Mouse (Mus musculus): Measurements from ENCODE around the gene Nme6. TPM values are rescaled to one million over a fixed set of nuclear protein-coding genes. Genes with fewer than 3 reads are reported as not detected.

Nme6 gene
- polyA plus RNA-seq, 1 experiment from 2014 or later = 58.1 TPM

DNA sequence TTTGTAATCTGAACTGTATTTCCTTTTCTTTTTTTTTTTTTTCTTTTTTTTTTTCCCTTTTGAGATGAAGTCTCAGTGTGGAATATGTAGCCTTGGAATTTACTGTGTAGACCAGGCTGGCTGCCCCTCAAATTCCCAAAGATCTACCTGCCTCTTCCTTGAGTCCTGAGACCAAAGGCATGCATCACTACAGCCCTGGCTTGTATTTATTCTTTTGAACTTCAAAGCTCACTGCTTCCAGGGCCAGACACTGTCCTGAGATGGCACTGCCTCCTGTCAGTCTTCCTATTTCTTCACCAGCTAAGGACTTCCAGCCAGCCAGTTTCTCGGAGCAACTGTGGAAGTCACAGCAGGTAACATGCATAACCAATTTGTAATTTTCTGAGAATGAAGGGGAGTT lies 20.6 kb upstream of the Nme6 start, which contains the start of gene Spink8:
TSS of gene Spink8 (plus strand) at position 301 of the 400 bp plus-strand sequence.
- Histone ChIP-seq H3K4me2 (ENCODE audit: low read depth, low read length) (no peak within 1 kb of the TSS), H3K9ac (ENCODE audit: low read length) (no peak within 1 kb of the TSS), H3K36me3 (ENCODE audit: control insufficient read depth, insufficient read depth) (no peaks in the 10 kb centered on the region), H3K4me1 (ENCODE audit: control insufficient read depth, insufficient read depth, low read length) (peaks cover 3% of the 10 kb centered on the region; the same call in 1 of the 2 replicates), H3K9me3 (replicated peaks; ENCODE audit: control insufficient read depth, low read length) (no peaks in the 10 kb centered on the region), H3K27me3 (ENCODE audit: control insufficient read depth, insufficient read depth, low read length) (no peaks in the 10 kb centered on the region), H3K4me3 (ENCODE audit: low read length) (no peak within 1 kb of the TSS), H3K27ac (ENCODE audit: low read length) (no peak within 1 kb of the TSS)
- WGBS = 72% methylated on average over 1 of the region's 1 CpGs
- ATAC-seq (replicated peaks; ENCODE audit: extremely low read depth, insufficient read depth, low FRiP score) = no peak

DNA sequence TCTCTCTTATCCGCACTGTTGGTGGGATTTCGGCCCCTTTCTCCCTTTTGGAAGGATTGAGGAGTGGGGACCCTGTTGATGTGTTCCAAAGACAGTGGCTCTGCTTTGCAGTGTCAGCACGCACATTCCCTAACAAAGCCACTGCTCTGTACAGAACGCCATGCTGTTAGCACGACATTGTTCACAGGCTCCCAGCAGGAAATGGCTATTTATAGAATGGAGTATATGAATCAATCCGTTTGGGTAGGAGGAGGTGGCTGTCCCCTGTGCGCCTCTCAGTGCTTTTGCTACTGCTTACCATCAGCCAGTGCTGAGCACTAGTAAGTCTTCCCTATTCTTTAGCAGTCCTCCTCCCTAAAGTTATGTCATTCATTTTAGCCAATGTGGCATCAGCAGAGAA lies 19.1 kb upstream of the Nme6 start:
- H3K4me1 ChIP-seq (ENCODE audit: control insufficient read depth, insufficient read depth, low read length) = peaks cover 3% of the 10 kb centered on the region; the same call in 1 of the 2 replicates
- ATAC-seq (replicated peaks; ENCODE audit: extremely low read depth, insufficient read depth, low FRiP score) = no peak; the same call in 1 of the 2 replicates

DNA sequence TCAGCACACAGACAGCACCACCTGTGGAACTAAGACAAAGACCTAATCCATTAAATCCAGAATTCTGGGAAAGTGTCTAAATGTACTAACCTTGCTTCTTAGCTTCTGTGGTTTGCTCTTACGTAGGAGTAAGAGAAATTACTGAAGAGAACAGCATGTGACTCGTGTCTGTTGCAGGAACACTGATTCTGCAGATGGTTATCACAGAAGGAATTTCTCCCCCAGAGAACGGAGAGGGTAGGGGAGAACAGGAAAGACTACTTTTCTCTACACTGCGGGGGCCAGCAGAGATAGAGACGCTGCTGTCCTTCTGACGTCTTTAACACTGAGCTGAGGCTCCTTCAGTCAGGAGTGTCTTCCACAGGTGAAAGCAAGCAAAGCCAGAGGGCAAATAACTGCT lies 16.2 kb upstream of the Nme6 start:
- H3K27me3 ChIP-seq (ENCODE audit: control insufficient read depth, insufficient read depth, low read length) = no peaks in the 10 kb centered on the region

More for the DNA sequence above, 19.1 kb upstream of the Nme6 start:
- Histone ChIP-seq H3K4me2 (ENCODE audit: low read depth, low read length) (peak overlapping the region; percentile 31), H3K9me3 (replicated peaks; ENCODE audit: control insufficient read depth, low read length) (no peaks in the 10 kb centered on the region), H3K36me3 (ENCODE audit: control insufficient read depth, insufficient read depth) (no peaks in the 10 kb centered on the region), H3K9ac (ENCODE audit: low read length) (no peak overlapping the region), H3K4me3 (ENCODE audit: low read length) (no peak overlapping the region), H3K27me3 (ENCODE audit: control insufficient read depth, insufficient read depth, low read length) (no peaks in the 10 kb centered on the region), H3K27ac (ENCODE audit: low read length) (no peak overlapping the region)
- 31% methylated on average over 7 of the region's 7 CpGs for WGBS

DNA sequence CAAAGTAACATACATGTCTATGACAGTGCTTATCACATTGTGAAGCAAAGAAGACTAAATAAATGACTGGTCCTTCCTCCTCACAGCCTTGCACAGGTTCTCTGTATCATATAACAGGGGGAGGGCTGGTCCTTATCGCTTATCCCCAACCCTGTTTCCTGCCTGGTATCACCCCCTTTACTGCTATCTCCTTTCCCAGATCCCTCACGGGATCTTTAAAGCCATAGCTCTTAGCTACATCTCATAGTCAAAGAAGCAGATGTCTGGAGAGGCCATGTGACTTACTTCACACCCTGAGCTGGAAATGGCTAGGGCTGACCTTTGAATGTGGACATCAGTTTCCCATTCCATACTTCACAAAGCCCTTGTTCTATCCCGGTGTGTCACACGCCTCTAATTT lies 6.8 kb upstream of the Nme6 start:
- H3K4me2 ChIP-seq (ENCODE audit: low read depth, low read length) = no peak overlapping the region
- no peak overlapping the region for H3K4me3 ChIP-seq (ENCODE audit: low read length)
- H3K9me3 ChIP-seq (replicated peaks; ENCODE audit: control insufficient read depth, low read length) = no peaks in the 10 kb centered on the region
- H3K27ac ChIP-seq (ENCODE audit: low read length) = no peak overlapping the region
- no peaks in the 10 kb centered on the region for H3K4me1 ChIP-seq (ENCODE audit: control insufficient read depth, insufficient read depth, low read length)
- WGBS = 45% methylated on average over 4 of the region's 4 CpGs
- ATAC-seq (replicated peaks; ENCODE audit: extremely low read depth, insufficient read depth, low FRiP score) = no peak
- H3K36me3 ChIP-seq (ENCODE audit: control insufficient read depth, insufficient read depth) = no peaks in the 10 kb centered on the region
- H3K27me3 ChIP-seq (ENCODE audit: control insufficient read depth, insufficient read depth, low read length) = no peaks in the 10 kb centered on the region
- no peak overlapping the region for H3K9ac ChIP-seq (ENCODE audit: low read length)

More for the DNA sequence above, 16.2 kb upstream of the Nme6 start:
- Histone ChIP-seq H3K4me3 (ENCODE audit: low read length) (no peak overlapping the region), H3K9ac (ENCODE audit: low read length) (no peak overlapping the region), H3K4me2 (ENCODE audit: low read depth, low read length) (no peak overlapping the region), H3K9me3 (replicated peaks; ENCODE audit: control insufficient read depth, low read length) (no peaks in the 10 kb centered on the region; the same call in 1 of the 2 replicates), H3K36me3 (ENCODE audit: control insufficient read depth, insufficient read depth) (no peaks in the 10 kb centered on the region), H3K27ac (ENCODE audit: low read length) (no peak overlapping the region), H3K4me1 (ENCODE audit: control insufficient read depth, insufficient read depth, low read length) (peaks cover 3% of the 10 kb centered on the region; the same call in 1 of the 2 replicates)
- 28% methylated on average over 6 of the region's 6 CpGs for WGBS
- no peak for ATAC-seq (replicated peaks; ENCODE audit: extremely low read depth, insufficient read depth, low FRiP score)

DNA sequence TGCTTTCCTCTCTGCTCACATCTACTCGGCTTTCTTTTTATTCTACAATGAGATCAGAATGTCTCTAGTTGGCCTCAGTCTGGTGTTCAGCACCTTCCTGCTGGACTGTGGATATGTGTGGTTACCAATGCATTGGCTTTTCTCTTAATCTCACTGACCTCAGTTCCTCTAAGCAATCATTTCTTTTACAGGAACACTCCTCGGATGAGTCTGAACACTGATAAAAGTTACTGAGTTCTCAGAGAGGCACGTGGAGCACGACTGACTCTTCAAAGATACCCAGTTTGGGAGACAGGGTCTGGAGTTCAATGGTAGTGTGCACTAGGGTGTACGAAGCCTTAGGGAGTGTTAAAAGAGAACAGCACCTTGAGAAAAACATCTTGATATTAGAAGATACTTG lies 6.4 kb upstream of the Nme6 start:
- H3K4me2 ChIP-seq (ENCODE audit: low read depth, low read length) = no peak overlapping the region
- no peak overlapping the region for H3K4me3 ChIP-seq (ENCODE audit: low read length)
- H3K27me3 ChIP-seq (ENCODE audit: control insufficient read depth, insufficient read depth, low read length) = no peaks in the 10 kb centered on the region
- no peak overlapping the region for H3K9ac ChIP-seq (ENCODE audit: low read length)
- H3K27ac ChIP-seq (ENCODE audit: low read length) = no peak overlapping the region
- H3K36me3 ChIP-seq (ENCODE audit: control insufficient read depth, insufficient read depth) = no peaks in the 10 kb centered on the region
- 52% methylated on average over 5 of the region's 5 CpGs for WGBS
- H3K4me1 ChIP-seq (ENCODE audit: control insufficient read depth, insufficient read depth, low read length) = no peaks in the 10 kb centered on the region
- H3K9me3 ChIP-seq (replicated peaks; ENCODE audit: control insufficient read depth, low read length) = no peaks in the 10 kb centered on the region
- ATAC-seq (replicated peaks; ENCODE audit: extremely low read depth, insufficient read depth, low FRiP score) = no peak

DNA sequence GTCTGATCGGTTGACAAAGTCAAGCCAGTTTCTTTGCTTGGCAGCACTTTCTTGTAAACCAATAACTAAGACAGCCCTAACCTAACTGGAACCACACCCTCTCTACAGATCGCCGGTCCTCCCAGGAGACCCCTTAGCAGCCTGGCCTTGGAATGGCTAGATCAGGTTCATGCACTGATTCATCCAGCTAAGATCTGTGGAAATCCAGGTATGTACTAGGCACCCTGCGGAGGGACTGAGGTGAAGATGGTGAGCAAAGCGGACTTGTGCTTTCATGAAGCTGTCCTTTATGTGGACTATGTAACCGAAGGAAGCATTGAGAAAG lies 501 bp downstream of the Nme6 start:
- Histone ChIP-seq H3K36me3 (ENCODE audit: control insufficient read depth, insufficient read depth) (0 out of 2 replicates have a peak, but pooled peaks cover 2% of the 10 kb centered on the region), H3K27ac (ENCODE audit: low read length) (peak overlapping the region; percentile 79), H3K27me3 (ENCODE audit: control insufficient read depth, insufficient read depth, low read length) (no peaks in the 10 kb centered on the region), H3K9ac (ENCODE audit: low read length) (peak overlapping the region; percentile 79), H3K9me3 (replicated peaks; ENCODE audit: control insufficient read depth, low read length) (no peaks in the 10 kb centered on the region), H3K4me3 (ENCODE audit: low read length) (peak overlapping the region; percentile 71), H3K4me2 (ENCODE audit: low read depth, low read length) (peak overlapping the region; percentile 92), H3K4me1 (ENCODE audit: control insufficient read depth, insufficient read depth, low read length) (peaks cover 8% of the 10 kb centered on the region)
- 5% methylated on average over 6 of the region's 6 CpGs for WGBS
- ATAC-seq (replicated peaks; ENCODE audit: extremely low read depth, insufficient read depth, low FRiP score) = peak; percentile 23; the same call in 1 of the 2 replicates

DNA sequence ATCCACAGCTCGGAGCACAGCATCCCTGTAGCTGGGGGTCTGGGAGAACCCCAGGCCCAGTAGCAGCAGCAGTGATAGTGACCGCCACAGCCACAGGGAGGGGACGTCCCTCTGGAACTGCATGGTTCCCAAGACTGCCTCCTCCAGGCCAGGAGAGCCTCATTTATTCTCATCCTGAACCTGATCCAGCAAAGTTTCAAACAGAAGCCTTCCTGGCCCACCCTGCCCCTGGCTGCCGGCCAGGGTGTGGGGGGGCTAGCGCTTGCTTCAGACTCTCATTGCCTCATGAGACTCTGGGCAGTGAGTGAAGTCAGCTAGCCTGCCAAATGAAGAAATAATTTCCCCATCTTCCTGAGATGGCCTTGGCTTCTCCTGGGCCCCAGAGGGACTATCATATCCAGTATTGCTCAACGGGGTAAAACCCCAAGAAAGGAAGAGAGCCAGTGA lies 16.8 kb downstream of the Nme6 start, which contains the start of gene Camp:
TSS of gene Camp (minus strand) at position 306 of the 447 bp plus-strand sequence.
- Histone ChIP-seq H3K36me3 (ENCODE audit: control insufficient read depth, insufficient read depth) (peaks cover 3% of the 10 kb centered on the region; the same call in 1 of the 2 replicates), H3K9ac (ENCODE audit: low read length) (no peak within 1 kb of the TSS), H3K27ac (ENCODE audit: low read length) (no peak within 1 kb of the TSS), H3K27me3 (ENCODE audit: control insufficient read depth, insufficient read depth, low read length) (no peaks in the 10 kb centered on the region), H3K4me3 (ENCODE audit: low read length) (no peak within 1 kb of the TSS), H3K4me2 (ENCODE audit: low read depth, low read length) (no peak within 1 kb of the TSS), H3K4me1 (ENCODE audit: control insufficient read depth, insufficient read depth, low read length) (peaks cover 10% of the 10 kb centered on the region; the same call in 1 of the 2 replicates), H3K9me3 (replicated peaks; ENCODE audit: control insufficient read depth, low read length) (no peaks in the 10 kb centered on the region)
- ATAC-seq (replicated peaks; ENCODE audit: extremely low read depth, insufficient read depth, low FRiP score) = peak; percentile 29; the same call in 1 of the 2 replicates
- 55% methylated on average over 6 of the region's 6 CpGs for WGBS

DNA sequence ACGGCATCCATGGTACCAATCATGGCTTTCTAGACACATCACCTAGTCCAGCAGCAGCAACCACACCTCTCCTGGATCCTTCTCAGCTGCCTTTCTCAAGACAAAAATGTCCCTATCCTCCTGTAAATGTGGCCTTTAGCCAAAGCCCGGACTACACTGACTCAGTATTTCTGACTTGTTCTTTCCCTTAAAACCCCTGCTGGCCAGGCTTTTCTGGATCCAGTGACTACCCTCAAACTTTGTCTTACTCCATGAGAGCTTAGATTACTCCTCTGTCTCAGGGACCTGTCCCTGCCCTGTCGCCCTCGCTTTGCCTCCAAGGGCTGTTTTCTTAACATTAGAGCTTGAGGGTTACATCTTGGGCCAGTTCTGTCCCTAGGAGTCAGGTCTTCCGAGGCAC lies 17.6 kb downstream of the Nme6 start:
- Histone ChIP-seq H3K9ac (ENCODE audit: low read length) (no peak overlapping the region), H3K9me3 (replicated peaks; ENCODE audit: control insufficient read depth, low read length) (no peaks in the 10 kb centered on the region), H3K36me3 (ENCODE audit: control insufficient read depth, insufficient read depth) (peaks cover 3% of the 10 kb centered on the region; the same call in 1 of the 2 replicates), H3K4me2 (ENCODE audit: low read depth, low read length) (no peak overlapping the region), H3K27ac (ENCODE audit: low read length) (no peak overlapping the region), H3K4me1 (ENCODE audit: control insufficient read depth, insufficient read depth, low read length) (peaks cover 10% of the 10 kb centered on the region; the same call in 1 of the 2 replicates), H3K27me3 (ENCODE audit: control insufficient read depth, insufficient read depth, low read length) (no peaks in the 10 kb centered on the region), H3K4me3 (ENCODE audit: low read length) (no peak overlapping the region)
- WGBS = 93% methylated on average over 5 of the region's 5 CpGs
- no peak for ATAC-seq (replicated peaks; ENCODE audit: extremely low read depth, insufficient read depth, low FRiP score)

DNA sequence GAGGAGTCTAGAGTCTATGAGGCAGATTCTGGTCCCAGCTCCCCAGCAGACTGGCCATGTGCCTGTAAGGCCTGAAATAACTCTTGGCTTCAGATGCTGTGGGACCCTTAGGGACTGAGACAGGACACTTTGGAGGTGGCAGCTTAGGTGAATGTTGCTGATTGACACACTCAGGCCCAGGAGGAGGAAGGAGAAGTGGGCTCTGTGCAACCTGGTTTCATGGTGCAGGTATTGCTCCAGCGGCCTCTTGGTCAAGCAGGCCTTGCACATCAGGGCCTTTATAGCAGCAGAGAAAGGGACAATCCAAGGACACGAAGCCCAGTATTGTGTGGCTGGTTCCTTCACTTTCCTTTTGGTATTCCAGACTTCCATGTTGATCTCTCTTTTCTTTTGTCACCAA lies 21.8 kb downstream of the Nme6 start:
- Histone ChIP-seq H3K9me3 (replicated peaks; ENCODE audit: control insufficient read depth, low read length) (no peaks in the 10 kb centered on the region), H3K36me3 (ENCODE audit: control insufficient read depth, insufficient read depth) (no peaks in the 10 kb centered on the region), H3K27ac (ENCODE audit: low read length) (no peak overlapping the region), H3K4me1 (ENCODE audit: control insufficient read depth, insufficient read depth, low read length) (peaks cover 6% of the 10 kb centered on the region; the same call in 1 of the 2 replicates), H3K4me2 (ENCODE audit: low read depth, low read length) (no peak overlapping the region), H3K9ac (ENCODE audit: low read length) (no peak overlapping the region), H3K4me3 (ENCODE audit: low read length) (no peak overlapping the region), H3K27me3 (ENCODE audit: control insufficient read depth, insufficient read depth, low read length) (no peaks in the 10 kb centered on the region)
- WGBS = 88% methylated on average over 2 of the region's 2 CpGs
- no peak for ATAC-seq (replicated peaks; ENCODE audit: extremely low read depth, insufficient read depth, low FRiP score)

Measured in heart, embryonic 16.5 days (tissue).